In the genomic region with DNA sequence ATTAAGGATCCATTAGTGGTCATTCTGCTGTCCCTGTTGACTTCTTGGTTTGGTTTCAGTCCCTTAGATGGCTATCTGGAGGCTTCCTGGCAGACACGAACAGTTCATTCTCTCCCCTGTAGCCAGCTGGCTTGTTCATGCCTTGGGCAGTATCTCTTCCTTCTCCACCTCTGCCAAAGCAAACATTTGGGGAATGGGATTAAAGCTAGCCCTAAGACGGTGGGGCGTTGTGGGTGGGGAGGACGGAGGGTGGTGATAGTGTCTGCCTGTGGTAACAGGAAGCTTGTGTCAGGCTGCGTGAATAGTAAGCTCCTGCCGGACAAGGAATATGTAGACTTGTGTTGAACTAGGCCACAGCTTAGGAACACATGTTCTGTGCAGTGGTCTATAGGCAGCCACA, we compare ENCODE assay signal across 25 mouse cellular contexts. TPM values are rescaled to one million over a fixed set of nuclear protein-coding genes. Genes with fewer than 3 reads are reported as not detected.
DNase-seq lines count a peak whose midpoint lies in the region; ATAC-seq and TF ChIP-seq lines count a peak whose summit lies in the region.
"Had no signal": no experiment of that assay in that cellular context is flagged by ENCODE, and none has a peak within 500 bp of the region (broad histone marks: within the 10 kb centered on the region; RNA-seq: fewer than 3 reads in every experiment).

No protein-coding gene starts in this region.

- no peaks in the 10 kb centered on the region for H3K36me3 ChIP-seq in heart, adult 2 months (ENCODE audit: control insufficient read depth, insufficient read depth, low read length)
- no peaks in the 10 kb centered on the region for H3K36me3 ChIP-seq in heart, embryonic 12.5 days
- no peaks in the 10 kb centered on the region for H3K36me3 ChIP-seq in heart, embryonic 16.5 days (ENCODE audit: control insufficient read depth, insufficient read depth)
- no peaks in the 10 kb centered on the region for H3K36me3 ChIP-seq in forebrain, postnatal 0 days (ENCODE audit: insufficient read depth)
- H3K36me3 ChIP-seq: kidney, embryonic 15.5 days; stomach, embryonic 15.5 days had no signal

- DNase-seq in heart, adult 18-20 months = peak; percentile 25 to 42
- no peak for DNase-seq in heart, adult 2 months
- peak; percentile 11 to 17 for DNase-seq in kidney, postnatal 4 days
- DNase-seq in kidney, postnatal 25 days = no peak
- DNase-seq in forebrain, postnatal 0 days = no peak
- DNase-seq: adrenal gland, postnatal 25 days; cerebellum, adult 11-12 months; cerebellum, postnatal 25 days; gastrocnemius, adult 2 months; gastrocnemius, postnatal 36 days; kidney, adult 11 months; layer of hippocampus, postnatal 36 days; liver; lung, postnatal 36 days; right cerebral cortex, postnatal 25 days had no signal

- no peaks in the 10 kb centered on the region for H3K27me3 ChIP-seq in heart, adult 2 months (ENCODE audit: control insufficient read depth, insufficient read depth, low read length)
- no peaks in the 10 kb centered on the region for H3K27me3 ChIP-seq in heart, embryonic 12.5 days (replicated peaks)
- no peaks in the 10 kb centered on the region for H3K27me3 ChIP-seq in heart, embryonic 16.5 days (ENCODE audit: control insufficient read depth, insufficient read depth, low read length)
- H3K27me3 ChIP-seq in forebrain, postnatal 0 days (ENCODE audit: insufficient read depth, low read length) = no peaks in the 10 kb centered on the region
- H3K27me3 ChIP-seq: kidney, embryonic 15.5 days; stomach, embryonic 15.5 days had no signal

- intact Hi-C loops in heart, adult 2 months (cut with DNase I) = no loop called here

- TF ChIP-seq CTCF in heart, adult 2 months (IDR thresholded peaks at IDR 0.05) = no peak
- no peak for TF ChIP-seq CTCF in forebrain, postnatal 0 days (IDR thresholded peaks at IDR 0.05; ENCODE audit: low read depth)

- H3K27ac ChIP-seq in heart, adult 2 months = no peak overlapping the region
- H3K27ac ChIP-seq in heart, embryonic 12.5 days (ENCODE audit: poor library complexity, severe bottlenecking) = peak overlapping the region; percentile 34
- H3K27ac ChIP-seq in heart, embryonic 16.5 days (ENCODE audit: low read length) = no peak overlapping the region
- no peak overlapping the region for H3K27ac ChIP-seq in forebrain, postnatal 0 days (ENCODE audit: low read depth, low read length)
- H3K27ac ChIP-seq: gastrocnemius, adult 2 months; hindbrain, embryonic 14.5 days; kidney, embryonic 15.5 days; liver, embryonic 14.5 days; stomach, embryonic 15.5 days had no signal

- no peak for TF ChIP-seq EP300 in heart, adult 2 months (IDR thresholded peaks at IDR 0.05; ENCODE audit: insufficient read depth, low read depth, low read length)

- TF ChIP-seq POLR2A in heart, adult 2 months (IDR thresholded peaks at IDR 0.05; ENCODE audit: insufficient read depth, low read depth, low read length) = no peak

- H3K79me2 ChIP-seq in heart, adult 2 months (replicated peaks; ENCODE audit: control insufficient read depth, insufficient read depth, low read length) = no peaks in the 10 kb centered on the region

- no peaks in the 10 kb centered on the region; the same call in 1 of the 2 replicates for H3K4me1 ChIP-seq in heart, adult 2 months (ENCODE audit: control insufficient read depth, insufficient read depth, low read length)
- H3K4me1 ChIP-seq in heart, embryonic 12.5 days (replicated peaks) = peaks cover 33% of the 10 kb centered on the region
- peaks cover 9% of the 10 kb centered on the region for H3K4me1 ChIP-seq in heart, embryonic 16.5 days (ENCODE audit: control insufficient read depth, insufficient read depth, low read length)
- no peaks in the 10 kb centered on the region for H3K4me1 ChIP-seq in forebrain, postnatal 0 days (ENCODE audit: insufficient read depth)

- no peaks in the 10 kb centered on the region for H3K9me3 ChIP-seq in heart, embryonic 12.5 days (replicated peaks)
- H3K9me3 ChIP-seq in heart, embryonic 16.5 days (replicated peaks; ENCODE audit: control insufficient read depth, low read length) = no peaks in the 10 kb centered on the region
- no peaks in the 10 kb centered on the region for H3K9me3 ChIP-seq in forebrain, postnatal 0 days (ENCODE audit: low read length)
- H3K9me3 ChIP-seq: kidney, embryonic 15.5 days; stomach, embryonic 15.5 days had no signal

- H3K4me3 ChIP-seq in heart, adult 2 months = no peak overlapping the region
- no peak overlapping the region for H3K4me3 ChIP-seq in heart, embryonic 12.5 days
- no peak overlapping the region for H3K4me3 ChIP-seq in heart, embryonic 16.5 days (ENCODE audit: low read length)
- no peak overlapping the region for H3K4me3 ChIP-seq in forebrain, postnatal 0 days (ENCODE audit: low read depth, low read length)
- H3K4me3 ChIP-seq: gastrocnemius, adult 2 months; kidney, embryonic 15.5 days; stomach, embryonic 15.5 days had no signal

- peak; percentile 78 for ATAC-seq in heart, embryonic 12.5 days (ENCODE audit: insufficient number of reproducible peaks, low FRiP score)
- 0 out of 2 replicates have a peak, but pooled peaks have one; percentile 20 for ATAC-seq in heart, embryonic 16.5 days (replicated peaks; ENCODE audit: extremely low read depth, insufficient read depth, low FRiP score)
- no peak for ATAC-seq in forebrain, postnatal 0 days
- ATAC-seq: CD4-positive, CD25-positive, alpha-beta regulatory T cell, adult 4 months; forebrain, embryonic 14.5 days; midbrain, embryonic 16.5 days had no signal

- H3K4me2 ChIP-seq in heart, embryonic 12.5 days = no peak overlapping the region
- no peak overlapping the region for H3K4me2 ChIP-seq in heart, embryonic 16.5 days (ENCODE audit: low read depth, low read length)
- H3K4me2 ChIP-seq in forebrain, postnatal 0 days (ENCODE audit: low read depth) = no peak overlapping the region
- H3K4me2 ChIP-seq: hindbrain, embryonic 14.5 days; kidney, embryonic 15.5 days; midbrain, embryonic 11.5 days; stomach, embryonic 15.5 days had no signal

- H3K9ac ChIP-seq in heart, adult 2 months (ENCODE audit: low read depth, low read length) = no peak overlapping the region
- H3K9ac ChIP-seq in heart, embryonic 12.5 days = no peak overlapping the region
- H3K9ac ChIP-seq in heart, embryonic 16.5 days (ENCODE audit: low read length) = no peak overlapping the region
- H3K9ac ChIP-seq in forebrain, postnatal 0 days = no peak overlapping the region
- H3K9ac ChIP-seq: hindbrain, embryonic 14.5 days; kidney, embryonic 15.5 days; liver, embryonic 14.5 days; stomach, embryonic 15.5 days had no signal

- 38% methylated on average over 6 of the region's 6 CpGs for whole genome bisulfite sequencing in heart, adult 2 months
- WGBS in heart, embryonic 12.5 days = 28% methylated on average over 6 of the region's 6 CpGs
- 33% methylated on average over 6 of the region's 6 CpGs for WGBS in heart, embryonic 16.5 days
- 81% methylated on average over 6 of the region's 6 CpGs for WGBS in forebrain, postnatal 0 days

RNA-seq across cellular contexts. Expression of gene Adar, which starts 43.5 kb away (rescaled TPM):
- total RNA-seq in heart, adult 18-20 months (2021) = 10 to 100 TPM; 10.2 to 11.0 TPM
- 10 to 100 TPM; 10.8 to 13.1 TPM for total RNA-seq in heart, adult 2 months (2021)
- 12.8 and 15.8 TPM in 2 replicates for polyA plus RNA-seq in heart, adult 2 months (2012; rRNA removed)
- 11.6 and 11.7 TPM in 2 replicates for polyA plus RNA-seq in heart, embryonic 12.5 days (2016; fragmentation: Nextera tagmentation; extraction: Ambion mirVana)
- 8.4 and 8.8 TPM in 2 replicates for polyA plus RNA-seq in heart, embryonic 16.5 days (2015; fragmentation: Nextera tagmentation; extraction: Ambion mirVana)
- total RNA-seq in forebrain, postnatal 0 days (2014; rRNA removed) = 62.4 and 78.2 TPM in 2 replicates
- polyA plus RNA-seq in forebrain, postnatal 0 days (2015; fragmentation: Nextera tagmentation; extraction: Ambion mirVana) = 14.0 and 18.5 TPM in 2 replicates

Comparison
In these comparisons a context has a peak if more than half of its experiments do, and no peak if none do; other contexts are left out.
1. DNase-seq: peak in heart, adult 18-20 months (2 of 2) and kidney, postnatal 4 days (2 of 2); none in heart, adult 2 months (0 of 2), kidney, postnatal 25 days (0 of 2) and forebrain, postnatal 0 days (single experiment).